ENCODE assay signal across 8 mouse cellular contexts in genomic region chrX:102250891-102251170, GRCm38 (mm10). TPM values are rescaled to one million over a fixed set of nuclear protein-coding genes. Genes with fewer than 3 reads are reported as not detected.
DNase-seq lines count a peak whose midpoint lies in the region; ATAC-seq lines count a peak whose summit lies in the region.

No protein-coding gene starts in this region.

- peak overlapping the region; percentile 91 for H3K4me2 ChIP-seq in lung, embryonic 15.5 days
- peak overlapping the region; percentile 73 for H3K4me2 ChIP-seq in limb, embryonic 12.5 days

- no peaks in the 10 kb centered on the region for H3K36me3 ChIP-seq in lung, embryonic 15.5 days
- H3K36me3 ChIP-seq in forebrain, embryonic 10.5 days (replicated peaks) = peaks cover 12% of the 10 kb centered on the region; the same call in 1 of the 2 replicates
- peaks cover 4% of the 10 kb centered on the region; the same call in 1 of the 2 replicates for H3K36me3 ChIP-seq in limb, embryonic 12.5 days
- H3K36me3 ChIP-seq in splenic B cell, adult 2 months (ENCODE audit: control insufficient read depth, insufficient read depth, low read length, poor library complexity, severe bottlenecking) = no peaks in the 10 kb centered on the region

- peaks cover 72% of the 10 kb centered on the region for H3K27me3 ChIP-seq in lung, embryonic 15.5 days
- H3K27me3 ChIP-seq in forebrain, embryonic 10.5 days (ENCODE audit: poor library complexity, severe bottlenecking) = peaks cover 94% of the 10 kb centered on the region
- peaks cover 80% of the 10 kb centered on the region for H3K27me3 ChIP-seq in limb, embryonic 12.5 days
- H3K27me3 ChIP-seq in splenic B cell, adult 2 months (ENCODE audit: control insufficient read depth, insufficient read depth, low read length, poor library complexity, severe bottlenecking) = no peaks in the 10 kb centered on the region

- H3K4me1 ChIP-seq in lung, embryonic 15.5 days = no peaks in the 10 kb centered on the region
- peaks cover 27% of the 10 kb centered on the region for H3K4me1 ChIP-seq in forebrain, embryonic 10.5 days
- H3K4me1 ChIP-seq in limb, embryonic 12.5 days (replicated peaks) = 0 out of 2 replicates have a peak, but pooled peaks cover 4% of the 10 kb centered on the region

- no peaks in the 10 kb centered on the region for H3K9me3 ChIP-seq in lung, embryonic 15.5 days
- H3K9me3 ChIP-seq in forebrain, embryonic 10.5 days = no peaks in the 10 kb centered on the region
- no peaks in the 10 kb centered on the region for H3K9me3 ChIP-seq in limb, embryonic 12.5 days

- 0 out of 2 replicates have a peak overlapping the region, but pooled peaks have one; percentile 24 for H3K9ac ChIP-seq in lung, embryonic 15.5 days
- H3K9ac ChIP-seq in limb, embryonic 12.5 days (replicated peaks) = peak overlapping the region; percentile 60

- no peak for DNase-seq in lung, postnatal 10 days
- DNase-seq in forebrain, embryonic 10.5 days (ENCODE audit: extremely low spot score, low spot score) = no peak
- DNase-seq in splenic B cell, adult 2 months (ENCODE audit: low read depth, low spot score) = peak; percentile 24
- no peak for DNase-seq in cerebellum, adult 8-10 months
- no peak for DNase-seq in frontal cortex, adult 2 months (ENCODE audit: extremely low spot score in 1 of 2, low spot score in 1 of 2)

- no peak overlapping the region for H3K27ac ChIP-seq in lung, embryonic 15.5 days
- H3K27ac ChIP-seq in forebrain, embryonic 10.5 days = peak overlapping the region; percentile 77
- peak overlapping the region; percentile 75 for H3K27ac ChIP-seq in limb, embryonic 12.5 days

- no peak for ATAC-seq in lung, embryonic 15.5 days (ENCODE audit: borderline replicate concordance, extremely low read depth, low FRiP score, low TSS enrichment)
- no peak for ATAC-seq in limb, embryonic 12.5 days (ENCODE audit: insufficient number of reproducible peaks, insufficient read depth, low FRiP score, low TSS enrichment, low read depth)
- ATAC-seq in cerebellum, adult (ENCODE audit: insufficient number of reproducible peaks, low FRiP score, low TSS enrichment) = no peak

- peak overlapping the region; percentile 52 for H3K4me3 ChIP-seq in lung, embryonic 15.5 days
- peak overlapping the region; percentile 63 for H3K4me3 ChIP-seq in forebrain, embryonic 10.5 days
- H3K4me3 ChIP-seq in limb, embryonic 12.5 days (replicated peaks) = peak overlapping the region; percentile 55

- 9% methylated on average over 22 of the region's 24 CpGs for WGBS in lung, embryonic 15.5 days
- 14% methylated on average over 24 of the region's 24 CpGs for WGBS in forebrain, embryonic 10.5 days
- WGBS in limb, embryonic 12.5 days = 15% methylated on average over 24 of the region's 24 CpGs

RNA-seq across cellular contexts. Expression of gene Cited1, which starts 1.1 kb away (rescaled TPM):
- 18.5 and 20.4 TPM in 2 replicates for polyA plus RNA-seq in lung, embryonic 15.5 days (2015; fragmentation: Nextera tagmentation; extraction: Ambion mirVana)
- polyA plus RNA-seq in forebrain, embryonic 10.5 days (2016; fragmentation: Nextera tagmentation; extraction: Ambion mirVana) = 24.4 and 25.0 TPM in 2 replicates
- 40.0 and 41.2 TPM in 2 replicates for polyA plus RNA-seq in limb, embryonic 12.5 days (2016; fragmentation: Nextera tagmentation; extraction: Ambion mirVana)
- 7.1 and 8.7 TPM in 2 replicates for polyA plus RNA-seq in frontal cortex, adult 2 months (2012; rRNA removed)
